Mouse (Mus musculus) heart, adult 8-10 months (tissue): ENCODE results near the gene Eefsec. TPM values are rescaled to one million over a fixed set of nuclear protein-coding genes. Genes with fewer than 3 reads are reported as not detected.

ENCODE experiments used
- DNase-seq: peaks from one replicate; pipeline ENCODE4 v3.0.0; 2022; ENCODE audit warnings: low spot score
- total RNA-seq, 4 experiments: library from RNA; stranded (reverse); gene quantifications; 2 replicates each; pipeline ENCODE4 v1.2.4; 2022

Eefsec gene
- total RNA-seq, 4 experiments from 2014 or later, result 6.5 to 8.4 (median 7.7) TPM

GRCm38 (mm10) chr6:88416130-88416758 lies 30.1 kb downstream of the Eefsec start:
- DNase-seq, result no peak

- DNase-seq, result no peak
Measured at GRCm38 (mm10) chr6:88412604-88413003, 33.7 kb downstream of the Eefsec start.

- DNase-seq, result no peak
Measured at GRCm38 (mm10) chr6:88409492-88409891, 36.8 kb downstream of the Eefsec start.

GRCm38 (mm10) chr6:88400451-88400850 lies 45.9 kb downstream of the Eefsec start:
- DNase-seq, result no peak

GRCm38 (mm10) chr6:88397985-88398384 lies 48.4 kb downstream of the Eefsec start:
- DNase-seq, result no peak

- DNase-seq, result peak; percentile 50
Measured at GRCm38 (mm10) chr6:88388946-88389345, 57.4 kb downstream of the Eefsec start.

GRCm38 (mm10) chr6:88387836-88388724 lies 58.3 kb downstream of the Eefsec start:
- no peak for DNase-seq

GRCm38 (mm10) chr6:88384420-88385053 lies 61.8 kb downstream of the Eefsec start:
- DNase-seq, result no peak

- DNase-seq, result no peak
Measured at GRCm38 (mm10) chr6:88383734-88384133, 62.6 kb downstream of the Eefsec start.

- DNase-seq, result no peak
Measured at GRCm38 (mm10) chr6:88379756-88380155, 66.6 kb downstream of the Eefsec start.

- DNase-seq, result no peak
Measured at GRCm38 (mm10) chr6:88378829-88379228, 67.5 kb downstream of the Eefsec start.

GRCm38 (mm10) chr6:88374247-88374646 lies 72.1 kb downstream of the Eefsec start:
- no peak for DNase-seq

GRCm38 (mm10) chr6:88369851-88370635 lies 76.3 kb downstream of the Eefsec start:
- DNase-seq, result peak; percentile 55

GRCm38 (mm10) chr6:88363475-88364012 lies 82.8 kb downstream of the Eefsec start:
- peak; percentile 40 for DNase-seq

GRCm38 (mm10) chr6:88361096-88361495 lies 85.2 kb downstream of the Eefsec start:
- peak; percentile 33 for DNase-seq

- no peak for DNase-seq
Measured at GRCm38 (mm10) chr6:88358210-88358609, 88.1 kb downstream of the Eefsec start.

- peak; percentile 23 for DNase-seq
Measured at GRCm38 (mm10) chr6:88355866-88356265, 90.5 kb downstream of the Eefsec start.

GRCm38 (mm10) chr6:88352541-88352940 lies 93.8 kb downstream of the Eefsec start:
- DNase-seq, result no peak

GRCm38 (mm10) chr6:88346776-88347175 lies 99.6 kb downstream of the Eefsec start:
- no peak for DNase-seq

GRCm38 (mm10) chr6:88345311-88345710 lies 101.0 kb downstream of the Eefsec start:
- DNase-seq, result no peak
